ENCODE assay signal across 24 mouse cellular contexts in genomic region chr17:47210441-47211196, GRCm38 (mm10).
A peak's percentile ranks its signal among the peaks of the same experiment; 100 is the strongest.
DNase-seq lines count a peak whose midpoint lies in the region; ATAC-seq and TF ChIP-seq lines count a peak whose summit lies in the region.
"Had no signal": no experiment of that assay in that cellular context is flagged by ENCODE, and none has a peak within 500 bp of the region (broad histone marks: within the 10 kb centered on the region; RNA-seq: fewer than 3 reads in every experiment).

No protein-coding gene starts in this region.

- H3K9me3 ChIP-seq in G1E (replicated peaks), result no peaks in the 10 kb centered on the region
- H3K9me3 ChIP-seq: embryonic facial prominence, embryonic 15.5 days; forebrain, embryonic 15.5 days; heart, embryonic 13.5 days; hindbrain, embryonic 13.5 days had no signal

- intact Hi-C loops in left cerebral cortex, postnatal 14 days (cut with DNase I), result no loop called here
- intact Hi-C loops in heart, postnatal 36 days (cut with DNase I), result no loop called here

- H3K4me3 ChIP-seq in G1E (ENCODE audit: low read depth, low read length), result no peak overlapping the region
- H3K4me3 ChIP-seq: embryonic facial prominence, embryonic 15.5 days; erythroblast, embryonic 14.5 days; forebrain, embryonic 15.5 days; gastrocnemius, adult 2 months; heart, embryonic 13.5 days; hindbrain, embryonic 13.5 days had no signal

- peak; percentile 31 to 44 for DNase-seq in left cerebral cortex, adult 18-20 months (ENCODE audit: low spot score in 2 of 2)
- DNase-seq in left cerebral cortex, postnatal 14 days (ENCODE audit: low spot score in 2 of 2), result no peak
- peak; percentile 16 for DNase-seq in G1E (ENCODE audit: low spot score)
- DNase-seq in WW6 (ENCODE audit: low read depth, low spot score), result peak; percentile 42
- no peak for DNase-seq in layer of hippocampus, adult 9-10 months (ENCODE audit: low spot score)
- no peak for DNase-seq in embryo, embryonic 10.5 days (ENCODE audit: low spot score)
- DNase-seq in heart, postnatal 36 days, result no peak
- DNase-seq: adrenal gland, postnatal 14 days; cerebellum, adult 2 months; cerebellum, postnatal 10 days; embryo, embryonic 11 days; gastrocnemius, adult 2 months; gastrocnemius, postnatal 25 days; heart, adult 11 months; heart, postnatal 4 days; kidney, adult 11 months had no signal

- H3K27me3 ChIP-seq in G1E (ENCODE audit: insufficient read depth, low read length), result peaks cover 2% of the 10 kb centered on the region; the same call in 1 of the 2 replicates
- H3K27me3 ChIP-seq: CH12.LX; embryonic facial prominence, embryonic 15.5 days; forebrain, embryonic 15.5 days; heart, embryonic 13.5 days; hindbrain, embryonic 13.5 days had no signal

- no peak for TF ChIP-seq CTCF in G1E (IDR thresholded peaks at IDR 0.05; ENCODE audit: low read depth, low read length)

- H3K4me1 ChIP-seq in G1E (ENCODE audit: insufficient read depth, low read depth, low read length), result peaks cover 43% of the 10 kb centered on the region
- H3K4me1 ChIP-seq: forebrain, embryonic 15.5 days had no signal

- no peak for ATAC-seq in G1E (ENCODE audit: extremely low read depth, insufficient number of reproducible peaks, low FRiP score, poor library complexity, severe bottlenecking)
- ATAC-seq: activated CD4-positive, CD25-positive, alpha-beta regulatory T cell, adult 4 months; forebrain, embryonic 15.5 days; hindbrain, postnatal 0 days had no signal

- H3K36me3 ChIP-seq in G1E (replicated peaks), result no peaks in the 10 kb centered on the region
- H3K36me3 ChIP-seq: embryonic facial prominence, embryonic 15.5 days; forebrain, embryonic 15.5 days; heart, embryonic 13.5 days had no signal

Comparison
In these comparisons a context has a peak if more than half of its experiments do, and no peak if none do; other contexts are left out.
1. DNase-seq: peak in left cerebral cortex, adult 18-20 months (2 of 2), G1E (single experiment) and WW6 (single experiment); none in left cerebral cortex, postnatal 14 days (0 of 2), layer of hippocampus, adult 9-10 months (single experiment), embryo, embryonic 10.5 days (single experiment) and heart, postnatal 36 days (0 of 2).